Mouse (Mus musculus) lung, embryonic 16.5 days (tissue): Measurements from ENCODE around the gene Btbd11. TPM values are rescaled to one million over a fixed set of nuclear protein-coding genes. Genes with fewer than 3 reads are reported as not detected.
A peak's percentile ranks its signal among the peaks of the same experiment; 100 is the strongest.

Experiments
- ATAC-seq: fragments of 200-750 bp; cut with Nextera tagmentation; 2 replicates; pipeline ENCODE4 v1.8.0; 2017; ENCODE audit warnings: low read depth, mild to moderate bottlenecking, moderate library complexity
- H3K27ac ChIP-seq: fragments of 300-500 bp; sonication (generic); 2 replicates; pipeline ENCODE4 v1.5.1; 2014; ENCODE audit warnings: mild to moderate bottlenecking, control low read depth, low read length
- H3K27me3 ChIP-seq: fragments of 300-500 bp; sonication (generic); 2 replicates; pipeline ENCODE4 v1.6.1; 2014; ENCODE audit warnings: low read depth, low read length, mixed read lengths; ENCODE audit not compliant: control insufficient read depth, insufficient read depth
- H3K36me3 ChIP-seq: fragments of 300-500 bp; sonication (generic); 2 replicates; pipeline ENCODE4 v1.6.1; 2014; ENCODE audit warnings: low read length; ENCODE audit not compliant: control insufficient read depth, insufficient read depth
- H3K4me1 ChIP-seq: fragments of 300-500 bp; sonication (generic); replicated peaks from 2 replicates; pipeline ENCODE4 v1.6.1; 2014; ENCODE audit warnings: low read length, mixed read lengths; ENCODE audit not compliant: control insufficient read depth, insufficient read depth
- H3K4me2 ChIP-seq: fragments of 300-500 bp; sonication (generic); 2 replicates; pipeline ENCODE4 v1.6.1; 2014; ENCODE audit warnings: low read depth, low read length, control low read depth
- H3K4me3 ChIP-seq: fragments of 300-500 bp; sonication (generic); 2 replicates; pipeline ENCODE4 v1.5.1; 2014; ENCODE audit warnings: mild to moderate bottlenecking, low read length, control low read depth
- H3K9ac ChIP-seq: fragments of 300-500 bp; sonication (generic); 2 replicates; pipeline ENCODE4 v1.6.1; 2014; ENCODE audit warnings: low read length, control low read depth
- H3K9me3 ChIP-seq: fragments of 300-500 bp; sonication (generic); 2 replicates; pipeline ENCODE4 v1.6.1; 2016; ENCODE audit warnings: low read length; ENCODE audit not compliant: control insufficient read depth
- WGBS: fragments of 180-500 bp; shearing (Covaris S2); extraction: QIAGEN DNeasy Blood & Tissue Kit; methylation state at CpG from one replicate; pipeline ENCODE4 v1.1.7; 2014; 5-methylcytosine and 5-hydroxymethylcytosine counted together
- polyA plus RNA-seq: library from polyadenylated mRNA; unstranded; fragments of >200 nt; fragmentation: Nextera tagmentation; extraction: Ambion mirVana; gene quantifications from 2 replicates; pipeline ENCODE4 v1.2.1, GENCODE M21; 2015

Gene Btbd11
- polyA plus RNA-seq, 1 experiment from 2014 or later, result 1.3 TPM

DNA sequence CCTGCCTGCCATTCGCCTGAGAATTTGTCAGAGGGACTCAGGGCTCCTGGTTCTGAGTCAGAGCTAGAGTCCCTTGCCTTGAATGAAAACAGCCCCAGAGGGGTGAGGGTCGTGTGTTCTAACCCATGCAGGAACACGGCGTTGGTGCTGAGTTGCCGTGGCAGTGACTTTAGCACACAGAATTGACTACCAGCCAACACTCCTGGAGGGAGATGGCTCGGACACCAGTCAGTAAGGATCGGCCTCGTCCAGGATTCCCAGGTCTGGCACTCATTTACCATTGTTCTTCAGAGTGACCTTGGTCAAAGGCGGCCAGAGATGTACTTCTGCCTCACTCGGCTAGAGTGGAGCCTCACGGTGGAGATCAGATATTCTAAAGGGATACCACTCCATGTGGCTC lies 215.9 kb downstream of the Btbd11 start:
- Histone ChIP-seq H3K4me2 (no peak overlapping the region), H3K9me3 (no peaks in the 10 kb centered on the region), H3K27me3 (peaks cover 2% of the 10 kb centered on the region; the same call in 1 of the 2 replicates), H3K27ac (no peak overlapping the region), H3K36me3 (no peaks in the 10 kb centered on the region), H3K4me1 (peaks cover 9% of the 10 kb centered on the region), H3K9ac (no peak overlapping the region), H3K4me3 (no peak overlapping the region)
- no peak for ATAC-seq
- WGBS, result 75% methylated on average over 11 of the region's 11 CpGs

DNA sequence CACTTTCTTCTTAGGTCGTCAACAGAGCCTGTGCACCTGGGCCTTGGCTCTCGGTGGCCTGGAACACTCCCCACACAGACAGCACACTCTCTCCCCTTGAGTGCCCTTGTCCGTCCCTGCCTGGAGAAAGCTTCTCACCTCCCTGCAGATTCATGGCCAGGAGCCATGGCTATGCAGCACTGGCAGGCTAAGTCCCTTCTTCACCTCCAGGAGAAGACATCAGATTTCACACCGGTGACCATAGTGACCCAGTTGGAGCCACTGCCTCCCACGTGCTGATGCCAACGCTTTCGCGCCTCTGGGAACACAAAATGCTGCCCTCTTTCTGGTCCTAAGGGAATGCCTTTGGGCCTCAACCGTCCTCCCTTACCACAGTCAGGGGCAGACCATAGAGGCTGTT lies 217.9 kb downstream of the Btbd11 start:
- WGBS, result 63% methylated on average over 9 of the region's 9 CpGs
- Histone ChIP-seq H3K9me3 (no peaks in the 10 kb centered on the region), H3K27me3 (no peaks in the 10 kb centered on the region; the same call in 1 of the 2 replicates), H3K9ac (no peak overlapping the region), H3K4me1 (no peaks in the 10 kb centered on the region), H3K27ac (no peak overlapping the region), H3K4me2 (no peak overlapping the region), H3K36me3 (no peaks in the 10 kb centered on the region), H3K4me3 (no peak overlapping the region)
- ATAC-seq, result no peak

DNA sequence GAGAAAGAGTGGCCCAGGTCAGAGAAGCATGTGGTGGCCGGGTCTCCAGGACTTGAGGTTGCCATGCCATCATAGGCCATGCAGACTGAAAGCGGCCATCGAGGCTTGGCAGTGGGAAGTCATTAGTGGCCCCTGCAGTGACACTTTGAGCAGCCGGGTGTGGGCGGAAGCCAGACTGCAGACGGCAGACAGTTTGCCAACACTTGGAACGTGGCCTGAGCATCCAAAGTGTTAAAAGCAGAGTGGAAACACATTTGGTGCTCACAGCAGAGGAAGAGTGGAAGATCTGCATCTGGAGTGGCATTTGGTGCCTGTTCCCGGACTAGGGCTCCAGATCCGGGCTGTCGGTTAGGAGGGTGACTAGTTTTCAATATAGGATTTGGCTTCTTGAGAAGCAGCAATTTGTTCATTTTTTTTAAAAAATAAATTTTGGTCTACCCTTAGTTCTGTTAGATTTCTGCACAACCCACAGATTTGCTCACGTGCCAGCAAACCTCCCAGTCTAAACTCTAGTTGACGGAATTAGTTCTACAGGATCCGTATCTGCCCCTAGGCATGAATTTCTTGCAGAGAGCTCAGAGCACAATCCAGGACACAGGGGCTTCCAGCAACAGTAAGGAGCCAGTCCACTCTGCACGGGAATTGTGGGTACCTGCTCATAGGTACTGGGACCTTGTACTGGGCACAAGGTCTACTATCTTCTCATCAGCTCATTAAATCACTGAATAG lies 222.1 kb downstream of the Btbd11 start:
- H3K36me3 ChIP-seq, result no peaks in the 10 kb centered on the region
- H3K27me3 ChIP-seq, result no peaks in the 10 kb centered on the region
- H3K9ac ChIP-seq, result no peak overlapping the region
- no peaks in the 10 kb centered on the region for H3K4me1 ChIP-seq
- H3K9me3 ChIP-seq, result no peaks in the 10 kb centered on the region
- no peak for ATAC-seq
- WGBS, result 76% methylated on average over 14 of the region's 14 CpGs
- H3K4me3 ChIP-seq, result no peak overlapping the region
- no peak overlapping the region for H3K4me2 ChIP-seq
- H3K27ac ChIP-seq, result no peak overlapping the region

DNA sequence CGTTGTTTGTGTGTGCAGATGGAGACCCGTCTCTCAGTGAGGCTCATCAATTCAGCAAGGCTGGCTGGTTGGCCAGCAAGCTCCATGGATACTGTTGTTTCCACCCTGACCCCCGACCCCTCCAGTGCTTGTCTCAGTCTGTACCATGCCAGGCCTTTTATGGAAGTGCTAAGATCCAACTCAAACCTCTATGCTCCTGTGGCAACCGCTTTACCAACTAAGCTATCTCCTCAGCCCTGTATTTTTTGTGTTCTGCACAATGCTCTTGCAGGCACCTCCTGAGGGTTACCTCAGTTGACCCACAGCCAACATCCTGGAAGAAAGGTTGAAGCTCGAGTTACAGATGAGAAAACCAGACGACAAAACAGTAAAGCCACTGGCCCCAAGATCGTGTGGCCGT lies 230.5 kb downstream of the Btbd11 start:
- 62% methylated on average over 8 of the region's 8 CpGs for WGBS
- Histone ChIP-seq H3K27me3 (no peaks in the 10 kb centered on the region), H3K27ac (no peak overlapping the region), H3K4me3 (no peak overlapping the region), H3K9me3 (no peaks in the 10 kb centered on the region), H3K36me3 (no peaks in the 10 kb centered on the region), H3K4me2 (no peak overlapping the region), H3K9ac (no peak overlapping the region), H3K4me1 (no peaks in the 10 kb centered on the region)
- ATAC-seq, result no peak

DNA sequence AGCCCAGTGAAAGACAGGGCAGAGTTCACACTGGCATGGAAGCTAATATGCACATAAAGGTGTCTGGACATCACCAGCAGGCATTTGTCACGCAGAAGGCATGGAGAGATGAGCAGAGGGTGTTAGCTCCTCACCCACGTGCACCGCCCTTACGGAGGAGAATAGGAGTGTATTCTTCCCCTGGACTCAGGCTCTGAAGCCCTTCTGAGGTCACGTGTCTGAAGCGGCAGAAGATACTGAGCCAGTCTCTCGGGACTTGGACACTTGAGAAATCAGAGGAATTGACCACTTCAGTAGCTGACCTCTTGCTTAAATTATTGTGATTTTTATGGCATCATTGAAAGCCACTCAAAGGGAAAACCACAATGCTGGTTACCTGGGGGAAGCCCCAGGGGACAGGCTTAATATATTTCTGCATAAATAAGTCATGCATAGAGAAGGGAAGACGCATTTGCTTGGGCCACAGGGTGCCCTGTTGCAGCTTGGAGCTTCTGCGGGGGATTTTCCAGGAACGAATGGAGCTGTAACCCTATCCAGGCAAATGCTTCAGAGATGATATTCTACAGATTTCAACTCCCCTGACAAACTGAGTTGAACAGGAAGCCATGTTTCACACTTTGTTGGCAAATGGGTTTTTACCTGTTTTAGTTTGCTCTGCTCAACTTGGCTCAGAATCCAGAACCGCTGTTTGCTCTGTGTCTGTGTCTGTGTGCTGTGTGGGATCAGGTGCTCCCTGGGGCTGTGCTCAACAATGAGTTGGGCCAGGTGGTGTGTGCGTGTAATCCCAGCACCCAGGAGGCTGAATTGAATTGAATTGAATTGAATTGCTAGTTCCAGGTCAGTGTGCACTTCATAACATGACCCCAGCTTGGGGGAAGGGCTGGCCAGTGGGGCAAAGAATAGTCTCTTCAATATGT lies 231.1 kb downstream of the Btbd11 start:
- no peak overlapping the region for H3K4me2 ChIP-seq
- H3K36me3 ChIP-seq, result no peaks in the 10 kb centered on the region
- no peak overlapping the region for H3K9ac ChIP-seq
- no peak overlapping the region for H3K4me3 ChIP-seq
- no peak for ATAC-seq
- H3K27me3 ChIP-seq, result no peaks in the 10 kb centered on the region; the same call in 1 of the 2 replicates
- no peaks in the 10 kb centered on the region for H3K9me3 ChIP-seq
- 73% methylated on average over 12 of the region's 12 CpGs for WGBS
- H3K4me1 ChIP-seq, result no peaks in the 10 kb centered on the region
- no peak overlapping the region for H3K27ac ChIP-seq

DNA sequence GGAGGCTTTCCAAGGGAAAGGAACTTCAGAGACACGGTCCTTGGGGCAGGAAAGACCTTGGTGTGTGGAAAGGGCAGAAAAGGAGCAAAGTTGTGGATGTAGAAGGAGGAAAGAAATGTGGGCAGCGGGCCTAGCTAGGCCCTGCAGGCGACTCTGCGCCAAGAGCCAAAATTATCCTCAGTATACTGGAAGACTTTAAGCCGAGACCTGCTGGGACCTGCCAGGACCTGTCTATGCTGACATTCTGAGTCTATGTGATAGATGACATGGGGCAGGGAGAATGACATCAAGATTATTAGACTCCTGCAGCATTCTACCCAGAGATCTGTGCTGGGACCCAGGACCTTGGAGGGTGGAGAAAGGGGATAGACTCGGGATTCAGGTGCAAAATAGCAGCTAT lies 234.5 kb downstream of the Btbd11 start:
- H3K4me2 ChIP-seq, result no peak overlapping the region
- H3K27ac ChIP-seq, result no peak overlapping the region
- no peak overlapping the region for H3K4me3 ChIP-seq
- H3K9me3 ChIP-seq, result no peaks in the 10 kb centered on the region
- H3K4me1 ChIP-seq, result no peaks in the 10 kb centered on the region
- no peaks in the 10 kb centered on the region for H3K36me3 ChIP-seq
- peaks cover 5% of the 10 kb centered on the region for H3K27me3 ChIP-seq
- no peak for ATAC-seq
- WGBS, result 79% methylated on average over 6 of the region's 6 CpGs
- no peak overlapping the region for H3K9ac ChIP-seq

DNA sequence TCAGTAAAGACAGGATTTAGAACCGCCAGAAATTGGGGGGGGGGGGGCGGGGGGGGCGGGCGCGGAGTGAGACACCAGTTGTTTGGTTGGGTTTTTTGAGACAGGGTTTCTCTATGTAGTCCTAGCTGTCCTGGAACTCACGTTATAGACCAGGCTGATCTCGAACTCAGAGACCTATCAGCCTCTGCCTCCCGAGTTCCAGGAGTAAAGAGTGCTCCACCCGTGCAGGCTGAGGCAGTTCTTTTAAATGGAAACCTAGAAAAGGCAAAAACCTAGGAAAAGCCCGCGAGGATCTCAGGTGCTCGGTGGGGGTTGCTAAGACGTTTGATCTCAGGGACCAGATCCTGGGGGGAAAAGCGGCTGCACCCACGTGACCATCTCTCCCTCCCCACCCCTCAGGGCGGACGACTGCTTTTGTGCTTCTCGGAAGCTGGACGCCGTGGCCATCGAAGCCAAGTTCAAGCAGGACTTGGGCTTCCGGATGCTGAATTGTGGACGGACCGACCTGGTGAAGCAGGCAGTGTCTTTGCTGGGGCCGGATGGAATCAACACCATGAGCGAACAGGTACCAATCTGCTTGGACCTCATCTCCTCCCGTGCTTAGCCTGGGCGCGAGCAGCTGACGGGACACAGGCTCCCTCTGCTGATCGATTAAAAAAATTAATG lies 238.0 kb downstream of the Btbd11 start:
- peaks cover 14% of the 10 kb centered on the region for H3K27me3 ChIP-seq
- no peaks in the 10 kb centered on the region for H3K4me1 ChIP-seq
- peak overlapping the region; percentile 68 for H3K4me2 ChIP-seq
- no peaks in the 10 kb centered on the region for H3K36me3 ChIP-seq
- peak overlapping the region; percentile 24; the same call in 1 of the 2 replicates for H3K9ac ChIP-seq
- peak overlapping the region; percentile 44 for H3K4me3 ChIP-seq
- 4% methylated on average over 31 of the region's 31 CpGs for WGBS
- H3K27ac ChIP-seq, result no peak overlapping the region
- ATAC-seq, result peak; percentile 59; the same call in 1 of the 2 replicates
- no peaks in the 10 kb centered on the region for H3K9me3 ChIP-seq

DNA sequence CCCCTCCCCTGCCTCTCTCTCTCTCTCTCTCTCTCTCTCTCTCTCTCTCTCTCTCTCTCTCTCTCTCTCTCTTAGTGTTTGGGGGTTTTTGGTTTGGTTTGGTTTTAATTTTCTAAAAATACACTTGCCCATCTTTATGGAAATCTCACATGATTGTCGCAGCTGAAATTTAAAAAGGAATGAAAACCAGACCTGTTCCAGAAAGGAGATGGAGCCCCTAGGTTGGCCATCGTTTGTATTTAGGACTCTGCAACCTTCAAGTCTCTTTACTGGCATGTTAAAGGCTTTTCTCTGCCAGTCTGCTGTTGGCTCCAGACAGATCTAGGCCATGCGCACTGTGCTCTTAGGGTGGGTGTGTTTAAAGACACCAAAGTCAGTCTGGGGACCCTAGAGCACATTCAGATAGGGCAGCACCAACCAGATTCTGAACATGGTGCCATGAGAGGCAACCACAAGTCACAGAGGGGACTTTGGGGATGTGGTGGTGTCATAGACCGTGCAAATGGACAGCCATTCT lies 238.6 kb downstream of the Btbd11 start:
- peak overlapping the region; percentile 68; the same call in 1 of the 2 replicates for H3K4me2 ChIP-seq
- ATAC-seq, result no peak
- no peaks in the 10 kb centered on the region for H3K36me3 ChIP-seq
- no peaks in the 10 kb centered on the region for H3K9me3 ChIP-seq
- H3K4me3 ChIP-seq, result no peak overlapping the region
- no peak overlapping the region for H3K9ac ChIP-seq
- peaks cover 18% of the 10 kb centered on the region for H3K27me3 ChIP-seq
- WGBS, result 55% methylated on average over 4 of the region's 4 CpGs
- no peaks in the 10 kb centered on the region for H3K4me1 ChIP-seq
- no peak overlapping the region for H3K27ac ChIP-seq

DNA sequence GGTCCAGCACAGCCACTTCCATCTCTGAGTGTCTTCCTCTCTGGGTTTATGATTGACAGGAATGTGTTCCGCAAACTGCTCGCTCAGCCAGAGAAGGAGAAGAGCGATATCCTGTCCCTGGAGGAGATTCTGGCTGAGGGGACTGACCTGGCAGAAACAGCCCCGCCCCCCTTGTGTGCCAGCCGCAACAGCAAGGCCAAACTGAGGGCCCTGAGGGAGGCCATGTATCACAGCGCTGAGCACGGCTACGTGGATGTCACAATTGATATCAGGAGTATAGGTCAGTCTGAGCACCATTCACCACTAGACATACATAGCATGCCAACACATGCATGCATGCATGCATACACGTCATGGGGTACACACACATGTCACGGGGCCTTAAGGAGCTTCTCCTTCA lies 245.4 kb downstream of the Btbd11 start:
- H3K4me3 ChIP-seq, result no peak overlapping the region
- no peak overlapping the region for H3K4me2 ChIP-seq
- no peak overlapping the region for H3K9ac ChIP-seq
- ATAC-seq, result no peak
- H3K36me3 ChIP-seq, result no peaks in the 10 kb centered on the region
- H3K27me3 ChIP-seq, result peaks cover 16% of the 10 kb centered on the region; the same call in 1 of the 2 replicates
- H3K9me3 ChIP-seq, result no peaks in the 10 kb centered on the region
- H3K4me1 ChIP-seq, result no peaks in the 10 kb centered on the region; the same call in 1 of the 2 replicates
- WGBS, result 68% methylated on average over 10 of the region's 10 CpGs
- H3K27ac ChIP-seq, result no peak overlapping the region
